Mouse (Mus musculus): Measurements from ENCODE around the gene Npas3.

GRCm38 (mm10) chr12:54105946-54106345 is 857.5 kb downstream of the Npas3 start:
- TF ChIP-seq CTCF (IDR thresholded peaks at IDR 0.05) (no peak), POLR2A (IDR thresholded peaks at IDR 0.05; ENCODE audit: insufficient read depth, low read depth, low read length) (no peak)

All from heart, adult 2 months (tissue).